Comparison of ENCODE assay signal across 7 mouse cellular contexts in the genomic region with DNA sequence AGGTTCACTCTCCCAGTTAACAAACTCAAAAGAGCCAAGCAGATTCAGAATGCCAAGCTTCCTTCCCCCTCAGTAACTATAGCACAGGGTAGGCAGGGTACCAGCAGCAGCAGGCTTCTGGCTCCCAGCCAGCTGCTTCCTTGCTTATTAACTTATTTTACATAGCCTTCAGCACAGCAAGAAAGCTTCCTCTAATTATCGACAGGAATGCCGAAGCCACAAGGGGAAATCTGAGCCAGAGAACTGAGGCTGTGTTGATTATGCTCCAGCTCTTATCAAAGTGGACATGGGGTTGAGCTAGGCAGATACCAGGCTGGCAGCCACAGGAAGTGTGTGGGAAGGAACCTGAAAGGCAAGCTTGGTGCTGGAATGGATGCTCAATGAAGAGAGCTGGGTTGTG.
A peak's percentile ranks its signal among the peaks of the same experiment; 100 is the strongest.
DNase-seq lines count a peak whose midpoint lies in the region; ATAC-seq and TF ChIP-seq lines count a peak whose summit lies in the region.

No protein-coding gene starts in this region.

- H3K4me1 ChIP-seq in cerebellum, adult 2 months (ENCODE audit: control insufficient read depth, insufficient read depth, low read length), result no peaks in the 10 kb centered on the region; the same call in 1 of the 2 replicates
- peaks cover 10% of the 10 kb centered on the region; the same call in 1 of the 2 replicates for H3K4me1 ChIP-seq in forebrain, postnatal 0 days (ENCODE audit: insufficient read depth)
- no peaks in the 10 kb centered on the region for H3K4me1 ChIP-seq in lung, adult 2 months (ENCODE audit: control insufficient read depth, insufficient read depth, low read length)

- 3% methylated on average over 2 of the region's 2 CpGs for WGBS in cerebellum, adult 2 months
- 0% methylated on average over 2 of the region's 2 CpGs for WGBS in forebrain, postnatal 0 days
- 7% methylated on average over 2 of the region's 2 CpGs for WGBS in lung, adult 2 months

- H3K9me3 ChIP-seq in forebrain, postnatal 0 days (ENCODE audit: low read length), result no peaks in the 10 kb centered on the region

- 0 out of 2 replicates have a peak overlapping the region, but pooled peaks have one; percentile 9 for H3K4me2 ChIP-seq in forebrain, postnatal 0 days (ENCODE audit: low read depth)

- no peak overlapping the region for H3K4me3 ChIP-seq in cerebellum, adult 2 months (replicated peaks; ENCODE audit: insufficient read depth, low read depth, low read length)
- H3K4me3 ChIP-seq in forebrain, postnatal 0 days (ENCODE audit: low read depth, low read length), result no peak overlapping the region
- H3K4me3 ChIP-seq in lung, adult 2 months (replicated peaks; ENCODE audit: extremely low read depth, low read depth, low read length), result no peak overlapping the region

- ATAC-seq in forebrain, postnatal 0 days, result peak; percentile 93

- no peak overlapping the region for H3K27ac ChIP-seq in cerebellum, adult 2 months (ENCODE audit: insufficient read depth, low read length)
- peak overlapping the region; percentile 54 for H3K27ac ChIP-seq in forebrain, postnatal 0 days (ENCODE audit: low read depth, low read length)

- no peaks in the 10 kb centered on the region for H3K36me3 ChIP-seq in forebrain, postnatal 0 days (ENCODE audit: insufficient read depth)

- no peak for TF ChIP-seq CTCF in cerebellum, adult 2 months (IDR thresholded peaks at IDR 0.05; ENCODE audit: borderline replicate concordance, insufficient read depth, low read depth, low read length)
- no peak for TF ChIP-seq CTCF in forebrain, postnatal 0 days (IDR thresholded peaks at IDR 0.05; ENCODE audit: low read depth)
- no peak for TF ChIP-seq CTCF in lung, adult 2 months (IDR thresholded peaks at IDR 0.05; ENCODE audit: insufficient read depth, low read length)

- no peak overlapping the region for H3K9ac ChIP-seq in forebrain, postnatal 0 days

- H3K27me3 ChIP-seq in cerebellum, adult 2 months (ENCODE audit: control insufficient read depth, insufficient read depth, low read length), result no peaks in the 10 kb centered on the region; the same call in 1 of the 2 replicates
- no peaks in the 10 kb centered on the region for H3K27me3 ChIP-seq in forebrain, postnatal 0 days (ENCODE audit: insufficient read depth, low read length)

- DNase-seq in Muller cell, postnatal 12 days (ENCODE audit: inconsistent ontology term), result peak; percentile 95
- peak; percentile 31 to 44 for DNase-seq in cerebellum, adult 2 months
- peak; percentile 85 for DNase-seq in forebrain, postnatal 0 days
- peak; percentile 49 to 71 for DNase-seq in layer of hippocampus, adult 18-20 months (ENCODE audit: low spot score in 2 of 2)
- peak; percentile 85 for DNase-seq in retina, embryonic 14.5 days (ENCODE audit: low spot score)
- DNase-seq in adrenal gland, postnatal 10 days, result no peak
- DNase-seq in lung, adult 2 months, result no peak

- no peak for TF ChIP-seq POLR2A in cerebellum, adult 2 months (IDR thresholded peaks at IDR 0.05; ENCODE audit: borderline replicate concordance, insufficient read depth, low read length)
- TF ChIP-seq POLR2A in lung, adult 2 months (IDR thresholded peaks at IDR 0.05; ENCODE audit: borderline replicate concordance, extremely low read depth, low read depth, low read length), result no peak

Comparison
In these comparisons a context has a peak if more than half of its experiments do, and no peak if none do; other contexts are left out.
1. DNase-seq: peak in Muller cell, postnatal 12 days (single experiment), cerebellum, adult 2 months (2 of 2), forebrain, postnatal 0 days (single experiment), layer of hippocampus, adult 18-20 months (2 of 2) and retina, embryonic 14.5 days (single experiment); none in adrenal gland, postnatal 10 days (single experiment) and lung, adult 2 months (single experiment).